ENCODE assay signal across 25 mouse cellular contexts in genomic region chr6:143787360-143787759, GRCm38 (mm10).
"Had no signal": no experiment of that assay in that cellular context is flagged by ENCODE, and none has a peak within 500 bp of the region (broad histone marks: within the 10 kb centered on the region; RNA-seq: fewer than 3 reads in every experiment).

No protein-coding gene starts in this region.

- H3K27ac ChIP-seq: gastrocnemius, adult 2 months; heart, embryonic 10.5 days; hindbrain, embryonic 10.5 days; hindbrain, embryonic 12.5 days; hindbrain, embryonic 15.5 days; intestine, embryonic 15.5 days; layer of hippocampus, adult 2 months; left cerebral cortex, adult 2 months; limb, embryonic 10.5 days; limb, embryonic 12.5 days had no signal

- DNase-seq: gastrocnemius, adult 2 months; gastrocnemius, postnatal 10 days; gastrocnemius, postnatal 25 days; heart, adult 18-20 months; heart, postnatal 10 days; heart, postnatal 4 days; kidney, adult 18-20 months; kidney, adult 8-10 months; kidney, postnatal 10 days; kidney, postnatal 25 days; kidney, postnatal 4 days; liver had no signal

- H3K4me3 ChIP-seq: gastrocnemius, adult 2 months; heart, embryonic 10.5 days; heart, embryonic 12.5 days; hindbrain, embryonic 10.5 days; hindbrain, embryonic 12.5 days; hindbrain, embryonic 15.5 days; intestine, embryonic 15.5 days; layer of hippocampus, adult 2 months; left cerebral cortex, adult 2 months; limb, embryonic 10.5 days; limb, embryonic 12.5 days had no signal

- H3K9me3 ChIP-seq: heart, embryonic 10.5 days; heart, embryonic 12.5 days; hindbrain, embryonic 10.5 days; hindbrain, embryonic 12.5 days; hindbrain, embryonic 15.5 days; intestine, embryonic 15.5 days; limb, embryonic 10.5 days; limb, embryonic 12.5 days had no signal

- H3K36me3 ChIP-seq: heart, embryonic 10.5 days; heart, embryonic 12.5 days; hindbrain, embryonic 10.5 days; hindbrain, embryonic 12.5 days; hindbrain, embryonic 15.5 days; intestine, embryonic 15.5 days; limb, embryonic 10.5 days; limb, embryonic 12.5 days had no signal

- H3K27me3 ChIP-seq: heart, embryonic 12.5 days; hindbrain, embryonic 12.5 days; hindbrain, embryonic 15.5 days; intestine, embryonic 15.5 days; limb, embryonic 12.5 days had no signal

- ATAC-seq: inflammation-experienced regulatory T-cells, adult 6 months; intestine, embryonic 15.5 days; intestine, postnatal 0 days had no signal

- H3K9ac ChIP-seq: heart, embryonic 12.5 days; hindbrain, embryonic 12.5 days; hindbrain, embryonic 15.5 days; intestine, embryonic 15.5 days; limb, embryonic 12.5 days had no signal

- H3K4me2 ChIP-seq: heart, embryonic 12.5 days; hindbrain, embryonic 12.5 days; hindbrain, embryonic 15.5 days; intestine, embryonic 15.5 days; limb, embryonic 12.5 days; liver, embryonic 11.5 days had no signal

- H3K4me1 ChIP-seq: heart, embryonic 10.5 days; heart, embryonic 12.5 days; hindbrain, embryonic 10.5 days; hindbrain, embryonic 12.5 days; hindbrain, embryonic 15.5 days; intestine, embryonic 15.5 days; limb, embryonic 10.5 days; limb, embryonic 12.5 days had no signal
